Comparison of ENCODE assay signal across 9 mouse cellular contexts in the genomic region with DNA sequence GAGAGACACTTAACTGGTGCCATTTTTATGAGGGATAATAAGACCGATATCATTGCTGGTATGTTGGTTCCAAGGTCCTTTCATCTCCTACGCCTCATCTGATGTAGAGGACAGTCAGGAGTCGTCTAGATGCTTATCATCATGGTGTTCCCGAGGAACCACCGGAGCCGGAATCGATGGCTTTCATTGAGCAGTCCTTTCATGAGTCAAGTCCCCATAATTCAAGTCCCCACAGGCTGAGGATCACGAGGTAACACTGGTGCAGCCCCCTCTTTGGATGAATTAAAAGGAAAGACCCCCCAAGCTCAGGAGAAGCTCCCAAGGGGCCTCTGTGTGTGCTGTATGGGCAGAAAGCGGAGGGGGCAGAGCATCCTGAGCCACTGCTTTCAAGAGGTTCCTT.
"Had no signal": no experiment of that assay in that cellular context is flagged by ENCODE, and none has a peak within 500 bp of the region (broad histone marks: within the 10 kb centered on the region; RNA-seq: fewer than 3 reads in every experiment).

No protein-coding gene starts in this region.

- H3K9me3 ChIP-seq: limb, embryonic 10.5 days; liver, embryonic 15.5 days; midbrain, embryonic 13.5 days had no signal

- H3K4me2 ChIP-seq: liver, embryonic 11.5 days; liver, embryonic 15.5 days; lung, embryonic 14.5 days; midbrain, embryonic 13.5 days had no signal

- H3K4me3 ChIP-seq: left cerebral cortex, adult 2 months; limb, embryonic 10.5 days; liver, embryonic 15.5 days; midbrain, embryonic 13.5 days had no signal

- ATAC-seq: midbrain, embryonic 13.5 days had no signal

- DNase-seq: right cerebral cortex, postnatal 25 days; thymus, postnatal 36 days had no signal

- H3K9ac ChIP-seq: liver, embryonic 15.5 days; lung, embryonic 14.5 days; midbrain, embryonic 13.5 days had no signal

- H3K27me3 ChIP-seq: liver, embryonic 15.5 days; midbrain, embryonic 13.5 days had no signal

- H3K27ac ChIP-seq: kidney, postnatal 0 days; left cerebral cortex, adult 2 months; limb, embryonic 10.5 days; liver, embryonic 15.5 days; midbrain, embryonic 13.5 days had no signal

- H3K4me1 ChIP-seq: limb, embryonic 10.5 days; liver, embryonic 15.5 days; midbrain, embryonic 13.5 days had no signal

- H3K36me3 ChIP-seq: limb, embryonic 10.5 days; liver, embryonic 15.5 days; midbrain, embryonic 13.5 days had no signal
